Mouse (Mus musculus): ENCODE measurements around the gene Prss50.

- TF ChIP-seq CHD2 (IDR thresholded peaks at IDR 0.05; ENCODE audit: low read depth, low read length) (no peak), MAFK (IDR thresholded peaks at IDR 0.05; ENCODE audit: insufficient read depth, low read depth, low read length) (no peak), ZC3H11A (IDR thresholded peaks at IDR 0.05; ENCODE audit: borderline replicate concordance, low read depth, low read length) (no peak), HCFC1 (IDR thresholded peaks at IDR 0.05; ENCODE audit: borderline replicate concordance, insufficient read depth, low read length) (no peak), ZNF384 (IDR thresholded peaks at IDR 0.05; ENCODE audit: low read depth, low read length) (no peak)
Observed at GRCm38 (mm10) chr9:110834411-110834810, 23.4 kb upstream of the Prss50 start, which contains the start of gene Prss45.

All from ES-E14 (cell line).